Mouse (Mus musculus) thymus, postnatal 14 days (tissue): ENCODE results near the gene Gpsm2.
"Not testable (repeated sequence)": the region's sequence is repeated elsewhere in the genome, so short reads cannot be mapped to it uniquely, and the experiment has no call there.

ENCODE experiments used
- DNase-seq: peaks from one replicate; pipeline ENCODE4 v3.0.0; 2021

Gene Gpsm2

GRCm38 (mm10) chr3:108726413-108726812, 4.3 kb upstream of the Gpsm2 start:
- no peak for DNase-seq

DNA sequence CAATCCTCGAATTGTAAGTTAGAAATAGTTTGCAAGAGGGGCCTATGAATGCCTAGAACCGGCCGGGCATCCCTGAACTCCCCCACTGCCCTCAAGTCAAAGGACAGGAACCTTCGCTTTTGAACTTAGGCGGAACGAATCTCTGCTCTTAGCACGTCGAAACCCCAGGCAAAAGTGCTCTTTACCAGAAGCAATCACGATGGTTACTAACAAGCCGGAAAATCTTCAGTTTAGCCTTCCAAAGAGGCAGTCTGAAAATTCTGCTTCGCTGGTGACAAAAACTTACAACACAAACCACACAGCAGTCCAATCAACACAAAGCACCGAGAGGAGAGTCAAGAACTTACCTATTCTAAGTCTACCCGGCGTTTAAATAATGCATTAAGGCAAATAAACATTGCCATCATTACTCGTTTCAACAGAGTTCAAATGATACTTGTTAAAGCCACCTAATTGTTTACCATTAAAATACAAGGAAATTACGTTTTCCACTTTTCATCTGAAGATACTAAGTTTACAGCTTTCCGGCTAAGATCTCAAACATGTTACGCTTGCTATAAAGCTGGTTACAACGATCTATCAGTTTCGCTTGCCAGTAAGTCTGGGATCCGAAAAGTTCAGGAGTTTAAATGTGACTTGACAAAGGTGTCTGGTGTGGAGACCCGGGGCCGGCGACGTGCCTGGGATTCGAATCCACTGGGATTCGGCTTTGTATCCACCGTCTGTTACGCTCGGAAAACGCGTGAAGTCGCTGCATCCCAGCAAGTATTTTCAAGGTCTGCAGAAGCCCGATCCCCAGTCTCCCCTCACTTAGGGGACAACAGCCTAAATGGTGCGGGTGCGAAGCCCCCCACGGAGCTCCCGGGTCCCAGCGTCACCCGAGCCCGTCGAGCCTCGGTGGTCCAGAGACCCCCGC, 775 bp downstream of the Gpsm2 start:
- DNase-seq = peak; percentile 16

DNA sequence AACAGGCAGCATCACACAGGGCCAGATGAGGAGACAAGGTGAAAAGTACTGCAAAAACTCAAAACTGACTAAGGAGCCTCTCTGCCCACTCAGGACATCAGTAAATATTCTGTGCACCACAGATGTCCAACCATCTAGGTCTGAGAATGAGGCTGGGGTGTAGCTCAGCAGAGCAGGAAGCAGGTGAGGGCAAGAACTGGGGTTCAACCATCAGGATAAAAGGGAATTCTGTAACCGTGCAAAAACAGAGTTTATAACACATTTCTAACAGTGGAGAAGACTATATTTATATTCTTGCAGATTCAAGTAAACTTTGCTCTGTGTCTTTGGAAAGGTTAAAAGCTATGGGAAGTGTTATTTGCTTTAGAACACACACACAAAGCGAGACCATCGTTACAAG, 2.3 kb downstream of the Gpsm2 start:
- no peak for DNase-seq

DNA sequence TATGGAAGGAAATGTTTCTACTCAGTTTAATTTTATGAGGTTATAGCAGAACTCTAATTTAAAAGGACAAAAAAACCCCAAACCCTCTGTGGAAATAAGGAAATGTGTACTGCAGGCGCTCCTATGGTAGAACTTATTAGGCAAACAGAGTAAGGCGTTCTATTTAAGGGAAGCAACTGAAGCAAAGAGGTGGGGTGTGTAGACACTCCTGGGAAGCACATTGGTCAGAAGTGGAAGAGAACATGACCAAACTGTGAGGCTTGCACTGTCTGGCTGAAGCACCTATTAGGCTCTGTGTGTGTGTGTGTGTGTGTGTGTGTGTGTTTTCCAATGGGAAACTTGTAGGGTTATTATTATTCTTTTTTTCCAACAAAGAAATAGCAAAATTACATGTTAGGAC, 2.8 kb downstream of the Gpsm2 start:
- DNase-seq = no peak

DNA sequence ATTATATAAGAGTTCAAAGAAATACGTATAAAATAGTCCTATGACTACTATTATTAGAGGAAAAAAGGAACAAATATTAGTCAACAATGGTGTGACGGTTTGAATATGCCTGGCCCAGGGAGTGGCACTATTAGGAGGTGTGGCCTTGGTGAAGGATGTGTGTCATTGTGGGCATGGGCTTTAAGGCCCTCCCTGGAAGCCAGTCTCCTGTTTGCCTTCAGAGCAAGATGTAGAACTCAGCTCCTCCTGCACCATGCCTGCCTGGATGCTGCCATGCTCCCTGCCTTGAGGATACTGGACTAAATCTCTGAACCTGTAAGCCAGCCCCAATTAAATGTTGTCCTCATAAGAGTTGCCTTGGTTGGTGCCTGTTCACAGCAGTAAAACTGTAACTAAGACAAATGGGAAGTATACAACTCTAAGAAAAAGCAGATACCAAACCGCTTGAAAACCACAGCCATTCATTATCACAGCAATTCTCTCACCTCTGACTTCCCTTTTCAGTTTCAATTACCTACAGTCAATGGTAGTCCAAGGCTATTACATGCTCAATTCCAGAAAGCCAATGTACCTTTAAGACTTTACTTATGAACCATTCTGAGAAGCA, 4.1 kb downstream of the Gpsm2 start:
- no peak for DNase-seq

DNA sequence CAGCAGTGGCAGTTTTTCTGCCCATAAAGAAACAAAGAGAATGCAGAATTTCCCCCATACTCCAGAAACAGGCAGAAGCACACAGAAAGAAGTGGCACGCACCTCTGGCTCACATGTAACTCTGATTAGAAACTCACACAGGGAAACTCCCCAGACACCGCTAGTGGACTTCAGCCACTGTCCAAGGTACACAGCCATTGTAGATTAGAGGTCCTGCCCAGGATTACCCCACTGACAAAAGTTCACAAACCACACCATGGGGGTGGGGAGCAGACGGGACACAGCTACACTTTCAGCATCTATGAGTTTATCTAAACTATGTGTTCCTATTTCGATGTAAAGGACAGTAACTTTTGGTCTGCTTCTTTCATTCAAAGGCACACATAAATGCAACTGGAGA, 7.3 kb downstream of the Gpsm2 start:
- DNase-seq = no peak

DNA sequence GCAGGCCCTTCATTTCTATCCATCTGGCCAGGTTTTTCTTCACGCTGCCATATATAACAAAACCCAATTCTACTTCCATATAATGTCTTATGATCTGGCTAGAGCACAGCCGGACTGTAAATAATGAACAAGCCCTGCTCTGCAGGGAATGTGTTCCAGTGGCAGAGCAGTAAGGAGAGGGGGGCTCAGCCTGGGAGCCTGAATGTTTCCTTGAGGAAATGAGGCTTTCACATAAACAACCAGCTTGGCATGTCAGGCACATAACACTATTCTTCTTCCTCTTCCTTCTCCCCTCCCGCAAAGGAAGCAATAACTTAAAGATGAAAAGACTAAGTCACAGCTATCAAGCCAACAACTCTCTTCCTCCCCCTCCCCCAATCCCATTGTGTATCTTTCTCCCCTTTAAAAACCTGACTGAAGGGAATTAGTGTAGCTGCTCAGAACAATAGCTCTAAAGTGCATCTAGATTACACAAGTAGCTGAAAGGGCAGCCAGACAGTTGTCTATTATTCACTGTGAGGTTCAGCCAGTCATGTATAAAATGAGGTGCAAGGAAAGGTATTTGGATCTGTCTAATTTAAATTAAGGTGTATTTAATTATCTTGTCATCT, 8.9 kb downstream of the Gpsm2 start:
- peak; percentile 35 for DNase-seq

DNA sequence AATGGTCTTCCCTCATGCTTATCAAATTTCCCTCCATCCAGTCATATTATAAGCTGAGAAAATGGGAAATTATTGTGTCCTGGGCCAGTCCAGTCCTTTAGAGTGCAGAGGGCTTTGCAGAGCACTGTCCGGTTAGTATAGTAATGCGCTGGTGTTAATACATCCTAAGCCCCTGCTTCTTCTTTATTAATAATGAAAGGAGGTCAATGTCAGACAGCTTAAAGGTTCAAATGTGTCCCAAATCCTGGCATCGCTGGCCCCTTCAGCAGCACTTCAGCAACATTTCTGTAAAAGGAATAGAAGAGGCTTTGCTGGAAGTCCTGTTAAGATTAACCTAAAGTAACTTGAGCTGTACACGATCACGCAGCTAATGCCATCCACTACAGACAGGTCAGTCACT, 10.8 kb downstream of the Gpsm2 start:
- no peak for DNase-seq

DNA sequence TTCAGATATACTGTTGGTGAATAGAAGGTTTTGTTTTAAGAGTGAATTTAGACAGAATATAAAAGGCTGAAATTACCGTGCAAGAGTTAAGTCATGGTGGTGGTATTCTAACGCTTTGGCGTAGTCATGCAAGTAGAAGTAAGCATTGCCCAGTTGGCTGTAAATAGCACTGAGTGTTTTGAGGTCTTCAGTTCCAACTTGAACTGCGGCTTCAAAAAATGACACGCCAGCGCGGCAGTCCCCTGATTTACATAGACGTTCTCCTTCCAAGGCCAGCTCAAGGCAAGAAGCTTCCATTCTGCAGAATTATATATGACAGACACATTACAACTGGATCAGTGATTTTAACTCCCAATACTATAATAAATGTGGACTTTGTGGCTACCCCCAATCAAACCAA, 19.3 kb downstream of the Gpsm2 start:
- no peak for DNase-seq

GRCm38 (mm10) chr3:108701256-108701655, 20.9 kb downstream of the Gpsm2 start:
- no peak for DNase-seq

DNA sequence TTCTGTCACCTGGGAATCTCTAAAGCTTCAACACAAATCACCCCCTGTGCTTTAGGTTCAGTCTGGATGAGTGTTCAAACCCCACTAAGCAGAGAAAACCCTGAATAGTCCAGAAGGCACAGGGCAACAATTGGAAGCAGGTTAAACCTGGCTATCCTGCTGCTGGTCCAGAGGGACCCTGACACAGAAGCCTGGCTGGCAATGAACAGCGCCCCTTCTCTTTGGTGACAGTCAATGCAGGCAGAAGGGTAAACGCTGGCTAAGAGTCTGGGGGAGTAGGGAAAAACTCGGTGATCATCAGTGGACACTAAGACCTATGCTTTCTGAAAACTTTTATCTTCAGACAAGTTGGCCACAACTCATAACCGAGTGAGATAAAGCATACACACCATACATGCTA, 22.3 kb downstream of the Gpsm2 start:
- DNase-seq = no peak

DNA sequence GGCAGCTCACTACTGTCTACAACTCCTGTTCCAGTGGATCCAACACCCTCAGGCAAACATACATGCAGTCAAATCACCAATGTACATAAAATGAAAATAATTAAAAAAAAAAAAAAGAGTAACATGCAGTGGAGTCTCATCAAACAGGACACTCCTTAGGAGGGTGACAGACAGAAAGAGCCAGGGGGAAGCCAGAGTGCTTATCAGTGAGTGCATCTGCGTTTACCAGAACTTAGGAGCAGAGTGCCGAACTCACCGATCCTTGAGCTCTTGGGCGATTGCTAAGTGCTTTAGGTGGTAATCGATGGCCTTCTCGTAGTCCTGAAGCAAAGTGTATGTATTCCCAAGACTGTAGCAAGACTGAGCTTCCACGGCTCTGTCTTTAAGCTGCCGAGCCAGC, 23.4 kb downstream of the Gpsm2 start:
- no peak for DNase-seq

GRCm38 (mm10) chr3:108694321-108694720, 27.8 kb downstream of the Gpsm2 start:
- DNase-seq = no peak

- DNase-seq = no peak
Measured at GRCm38 (mm10) chr3:108689979-108690378, 32.1 kb downstream of the Gpsm2 start.

GRCm38 (mm10) chr3:108689446-108689845, 32.7 kb downstream of the Gpsm2 start:
- DNase-seq = no peak

DNA sequence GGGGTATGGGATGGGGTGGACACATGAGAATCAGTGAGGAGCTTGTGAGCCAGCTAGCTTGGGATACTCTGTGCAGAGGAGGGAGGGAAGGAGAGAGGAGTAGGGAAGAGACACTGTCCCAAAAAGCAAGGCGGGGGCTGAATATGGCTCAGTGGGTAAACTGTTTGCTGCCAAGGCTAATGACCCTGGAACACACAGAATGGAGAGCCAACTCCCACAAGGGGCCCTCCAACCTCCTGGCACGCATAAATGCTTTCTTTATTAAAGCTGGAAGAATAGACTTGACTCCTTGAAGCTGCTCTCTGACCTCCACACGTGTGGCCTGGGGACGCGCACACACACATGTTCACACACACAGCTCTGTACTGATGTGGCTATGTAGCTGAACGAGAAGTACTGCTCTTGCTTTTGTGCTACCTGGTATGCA, 33.1 kb downstream of the Gpsm2 start:
- no peak for DNase-seq

- DNase-seq = no peak
Measured at GRCm38 (mm10) chr3:108685701-108686100, 36.4 kb downstream of the Gpsm2 start.

DNA sequence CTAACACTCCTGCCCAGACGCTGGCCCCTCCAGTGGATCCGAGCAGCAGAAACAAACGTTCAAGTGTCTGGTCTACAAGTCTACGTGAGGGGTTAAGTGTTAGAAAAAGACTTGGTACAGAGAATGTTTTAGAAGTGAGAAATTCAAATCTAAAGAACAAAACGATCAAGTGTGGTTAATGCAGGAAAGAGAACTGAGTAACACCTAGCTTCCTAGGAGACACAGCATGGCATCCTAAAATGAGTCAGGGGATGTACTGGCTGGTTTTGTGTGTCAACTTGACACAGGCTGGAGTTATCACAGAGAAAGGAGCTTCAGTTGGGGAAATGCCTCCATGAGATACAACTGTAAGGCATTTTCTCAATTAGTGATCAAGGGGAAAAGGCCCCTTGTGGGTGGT, 38.5 kb downstream of the Gpsm2 start:
- DNase-seq = not testable (repeated sequence)

DNA sequence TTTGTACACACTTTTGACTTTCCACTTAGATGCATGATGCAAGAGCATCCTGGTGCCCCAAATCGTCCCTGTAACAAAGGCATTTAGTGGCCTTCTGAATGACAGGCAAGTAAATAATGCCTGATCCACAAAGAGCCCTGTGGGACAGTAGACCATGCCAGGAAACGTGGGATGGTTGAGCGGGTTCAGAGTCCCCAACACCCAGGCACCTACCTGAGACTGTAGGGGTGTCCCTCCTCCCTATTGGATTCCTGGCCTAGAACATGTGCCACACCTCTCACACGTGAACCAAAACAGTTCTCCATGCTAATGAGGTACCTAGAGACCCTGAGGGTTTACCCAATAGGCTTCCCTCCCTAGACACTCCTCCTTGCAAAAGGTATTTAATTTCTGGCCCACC, 41.1 kb downstream of the Gpsm2 start:
- no peak for DNase-seq

- no peak for DNase-seq
Measured at GRCm38 (mm10) chr3:108676616-108677015, 45.5 kb downstream of the Gpsm2 start.

DNA sequence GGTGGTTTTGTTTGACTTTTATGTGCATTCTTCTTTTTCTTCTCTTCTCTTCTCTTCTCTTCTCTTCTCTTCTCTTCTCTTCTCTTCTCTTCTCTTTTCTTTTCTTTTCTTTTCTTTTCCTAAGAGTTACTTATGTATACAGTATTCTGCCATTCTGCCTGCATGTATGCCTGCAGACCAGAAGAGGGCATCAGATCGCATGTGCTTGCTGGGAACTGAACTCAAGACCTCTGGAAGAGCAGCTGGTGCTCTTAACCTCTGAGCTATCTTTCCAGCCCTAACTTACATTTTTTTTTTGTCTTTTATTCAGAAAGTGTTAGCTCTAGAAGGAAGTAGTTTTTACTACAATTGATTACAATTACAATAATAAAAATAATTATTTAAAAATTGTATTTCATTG, 61.2 kb downstream of the Gpsm2 start:
- DNase-seq = peak; percentile 11

DNA sequence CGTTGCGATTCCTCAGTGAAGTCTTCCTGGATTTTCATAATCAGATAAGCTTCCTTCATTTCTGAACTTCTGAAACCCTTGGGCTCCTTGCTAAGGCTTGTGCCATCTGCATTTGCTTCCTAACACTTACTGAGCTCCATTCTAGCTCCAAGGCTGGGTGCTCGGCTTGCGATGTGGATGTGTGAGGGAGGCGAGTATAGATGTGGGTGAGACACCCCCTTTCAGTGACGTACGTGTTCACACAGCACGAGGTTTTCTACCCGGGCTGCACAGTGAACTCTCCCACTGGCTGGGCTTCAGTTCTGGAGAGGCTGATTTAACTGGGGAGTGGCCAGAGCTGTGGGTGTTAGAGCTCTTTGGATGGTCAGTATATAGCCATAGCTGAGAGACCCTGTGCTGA, 63.5 kb downstream of the Gpsm2 start:
- DNase-seq = no peak

DNA sequence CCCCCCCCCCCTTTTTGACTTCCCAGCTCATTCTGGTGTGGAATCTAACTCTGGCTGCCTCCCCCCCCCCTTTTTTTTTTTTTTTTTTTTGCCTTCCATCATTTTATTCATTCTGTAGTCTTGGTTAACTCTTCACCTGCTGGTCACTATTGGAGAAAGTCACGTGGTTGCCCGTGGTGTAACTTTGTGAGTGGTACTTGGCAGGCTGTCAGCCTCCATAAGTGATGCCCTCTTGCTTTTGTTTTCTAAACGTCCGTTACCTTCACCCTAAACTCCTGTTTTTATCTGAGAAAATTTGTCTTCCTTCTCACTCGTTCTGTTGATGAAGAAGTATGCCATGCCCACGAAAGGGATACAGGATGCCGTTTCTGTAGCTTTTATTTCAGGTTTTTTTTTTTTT, 66.6 kb downstream of the Gpsm2 start:
- DNase-seq = no peak

GRCm38 (mm10) chr3:108654566-108654965, 67.5 kb downstream of the Gpsm2 start:
- DNase-seq = peak; percentile 8
